Mouse (Mus musculus) MEL (cell line): ENCODE results near the gene Olfr1224-ps1.

Source experiments
- CTCF ChIP-seq, 3 experiments: IDR thresholded peaks in 2 of 3; conservative IDR thresholded peaks in 1 of 3; 2 replicates each; pipeline ENCODE4 v1.5.1; 2011 to 2012; ENCODE audit warnings: low read length in 3 of 3, low read depth in 2 of 3, mild to moderate bottlenecking in 2 of 3, improper control_type of control experiment in 1 of 3, inconsistent platforms in 1 of 3, mixed read lengths in 1 of 3, moderate library complexity in 1 of 3; ENCODE audit not compliant: control insufficient read depth in 1 of 3, insufficient read depth in 1 of 3, poor library complexity in 1 of 3, severe bottlenecking in 1 of 3
- EP300 ChIP-seq, 2 experiments: IDR thresholded peaks; 2 replicates each; pipeline ENCODE4 v1.6.1; 2011; ENCODE audit warnings: improper control_type of control experiment in 2 of 2, low read length in 2 of 2, low read depth in 1 of 2, mild to moderate bottlenecking in 1 of 2
- ETS1 ChIP-seq: IDR thresholded peaks from 2 replicates; pipeline ENCODE4 v1.6.1; 2012; ENCODE audit warnings: low read depth, mild to moderate bottlenecking, inconsistent platforms, low read length, improper control_type of control experiment, moderate library complexity
- HCFC1 ChIP-seq: IDR thresholded peaks from 2 replicates; pipeline ENCODE4 v1.6.1; 2012; ENCODE audit warnings: low read depth, mild to moderate bottlenecking, inconsistent platforms, low read length, improper control_type of control experiment, moderate library complexity
- MAFK ChIP-seq: IDR thresholded peaks from 2 replicates; pipeline ENCODE4 v1.6.1; 2011; ENCODE audit warnings: low read depth, mild to moderate bottlenecking, low read length, improper control_type of control experiment, borderline replicate concordance
- MEF2A ChIP-seq: IDR thresholded peaks from 2 replicates; pipeline ENCODE4 v1.6.1; 2014; ENCODE audit warnings: low read depth, mild to moderate bottlenecking, inconsistent platforms, low read length, improper control_type of control experiment; ENCODE audit not compliant: poor library complexity, insufficient replicate concordance, severe bottlenecking; ENCODE audit errors: extremely low read depth
- POLR2A ChIP-seq, 2 experiments: IDR thresholded peaks; 2 replicates each; pipeline ENCODE4 v1.6.1; 2011 to 2012; ENCODE audit warnings: low read length in 2 of 2, mild to moderate bottlenecking in 2 of 2, control low read depth in 1 of 2, improper control_type of control experiment in 1 of 2, low read depth in 1 of 2, moderate library complexity in 1 of 2; ENCODE audit not compliant: control insufficient read depth in 1 of 2, insufficient read depth in 1 of 2, poor library complexity in 1 of 2
- POLR2AphosphoS2 ChIP-seq: IDR thresholded peaks from 2 replicates; pipeline ENCODE4 v1.6.1; 2011; ENCODE audit warnings: low read length, improper control_type of control experiment
- POLR2AphosphoS5 ChIP-seq: IDR thresholded peaks from 2 replicates; pipeline ENCODE4 v1.6.1; 2012; ENCODE audit warnings: low read depth, borderline replicate concordance, mild to moderate bottlenecking, inconsistent platforms, low read length, moderate library complexity, mixed read lengths
- TAL1 ChIP-seq: IDR thresholded peaks from 2 replicates; pipeline ENCODE4 v1.6.1; 2012; ENCODE audit warnings: mild to moderate bottlenecking, inconsistent platforms, low read length, moderate library complexity, mixed read lengths
- TCF12 ChIP-seq: IDR thresholded peaks from 2 replicates; pipeline ENCODE4 v1.6.1; 2014; ENCODE audit warnings: low read depth, mild to moderate bottlenecking, inconsistent platforms, low read length, improper control_type of control experiment, moderate library complexity
- ZKSCAN1 ChIP-seq: IDR thresholded peaks from 2 replicates; pipeline ENCODE4 v1.6.1; 2012; ENCODE audit warnings: low read depth, mild to moderate bottlenecking, inconsistent platforms, low read length, improper control_type of control experiment, moderate library complexity
- ZMIZ1 ChIP-seq: IDR thresholded peaks from 2 replicates; pipeline ENCODE4 v1.6.1; 2012; ENCODE audit warnings: low read depth, mild to moderate bottlenecking, inconsistent platforms, low read length, improper control_type of control experiment, moderate library complexity
- ZNF384 ChIP-seq: IDR thresholded peaks from 2 replicates; pipeline ENCODE4 v1.6.1; 2012; ENCODE audit warnings: low read depth, mild to moderate bottlenecking, inconsistent platforms, low read length, improper control_type of control experiment

DNA sequence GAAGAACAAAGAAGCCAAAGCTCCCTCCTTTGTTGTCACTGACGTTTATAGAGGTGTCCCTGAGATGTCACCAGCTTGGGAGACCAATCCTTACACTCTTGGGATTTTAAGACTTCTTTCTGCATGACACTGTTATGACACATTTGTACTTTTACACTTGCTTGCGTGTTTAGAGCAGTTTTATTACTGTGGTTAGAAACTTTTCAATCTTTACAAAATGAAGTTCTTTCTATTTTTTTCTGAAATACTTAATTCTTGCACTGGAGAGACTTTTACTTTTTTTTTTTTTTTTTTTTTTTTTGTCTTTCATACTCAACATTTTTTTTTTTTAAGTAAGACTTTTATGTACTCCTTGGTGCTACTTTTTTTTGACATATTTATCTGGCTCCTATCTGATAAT is 36.1 kb upstream of the Olfr1224-ps1 start, which contains the start of gene Olfr1226:
- TF ChIP-seq POLR2AphosphoS5, result no peak
- no peak for TF ChIP-seq ETS1
- TF ChIP-seq EP300 (IDR thresholded peaks at IDR 0.05; ENCODE audit: low read depth in 1 of 2, low read length in 2 of 2), result no peak
- no peak for TF ChIP-seq POLR2AphosphoS2
- TF ChIP-seq CTCF (IDR thresholded peaks at IDR 0.05 in 2 of 3, conservative IDR thresholded peaks at IDR 0.05 in 1 of 3; ENCODE audit: control insufficient read depth in 1 of 3, insufficient read depth in 1 of 3, low read depth in 2 of 3, low read length in 3 of 3, poor library complexity in 1 of 3, severe bottlenecking in 1 of 3), result no peak
- no peak for TF ChIP-seq POLR2A (IDR thresholded peaks at IDR 0.05; ENCODE audit: control insufficient read depth in 1 of 2, insufficient read depth in 1 of 2, low read depth in 1 of 2, low read length in 2 of 2, poor library complexity in 1 of 2)
- no peak for TF ChIP-seq MEF2A
- TF ChIP-seq HCFC1, result no peak
- no peak for TF ChIP-seq ZNF384
- TF ChIP-seq ZKSCAN1, result no peak
- no peak for TF ChIP-seq TCF12
- TF ChIP-seq ZMIZ1, result no peak
- no peak for TF ChIP-seq TAL1
- no peak for TF ChIP-seq MAFK
